Mouse (Mus musculus): ENCODE results near the gene Gse1.
A peak's percentile ranks its signal among the peaks of the same experiment; 100 is the strongest.

The Gse1 gene

DNA sequence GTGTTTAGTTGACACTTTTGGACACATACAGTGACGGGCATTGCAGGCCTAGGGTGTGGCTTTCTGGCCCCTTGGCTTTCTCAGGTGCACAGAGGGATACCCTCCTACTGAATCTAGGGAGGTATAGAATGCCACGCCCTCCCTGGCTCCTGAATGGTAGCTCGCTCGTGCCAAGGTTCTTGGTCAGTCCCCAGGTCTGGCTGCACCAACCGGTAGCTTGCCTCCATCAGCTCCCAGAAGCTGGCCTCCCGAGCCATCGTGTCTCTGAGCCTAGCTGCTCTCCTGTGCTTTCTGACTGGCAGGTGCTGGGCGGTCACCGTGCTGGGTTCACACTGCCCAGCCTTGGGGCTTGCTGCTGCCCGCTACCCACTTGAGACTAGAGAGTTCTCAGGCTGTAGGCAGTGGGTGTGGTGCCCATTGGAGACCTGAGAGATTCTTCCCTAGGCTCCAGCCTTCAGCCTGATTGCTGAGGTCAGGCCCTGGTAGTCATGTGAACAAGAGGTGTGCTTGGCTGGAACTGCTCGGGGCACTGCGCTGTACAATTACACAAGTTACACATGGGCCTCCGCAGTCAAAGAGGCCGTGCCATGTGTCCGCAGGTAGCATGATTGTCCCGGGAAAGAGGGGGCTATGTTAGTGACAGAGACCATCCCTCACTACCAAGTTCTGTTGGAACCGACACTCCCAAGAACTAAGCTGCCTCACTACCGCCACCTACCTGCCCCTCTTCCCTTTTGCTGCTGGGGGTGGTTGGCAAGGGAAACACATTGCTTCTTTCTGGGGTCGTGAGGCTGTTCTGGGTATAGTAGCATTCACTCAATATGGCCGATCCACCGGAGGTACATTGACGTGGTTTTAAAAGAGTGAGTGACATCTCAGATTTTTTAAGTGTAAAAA, 333.5 kb downstream of the Gse1 start:
- no peaks in the 10 kb centered on the region for H3K27me3 ChIP-seq (ENCODE audit: control insufficient read depth, insufficient read depth, low read length, poor library complexity, severe bottlenecking)
- DNase-seq (ENCODE audit: low read depth, low spot score): peak; percentile 39
- peaks cover 6% of the 10 kb centered on the region; the same call in 1 of the 2 replicates for H3K36me3 ChIP-seq (ENCODE audit: control insufficient read depth, insufficient read depth, low read length, poor library complexity, severe bottlenecking)

DNA sequence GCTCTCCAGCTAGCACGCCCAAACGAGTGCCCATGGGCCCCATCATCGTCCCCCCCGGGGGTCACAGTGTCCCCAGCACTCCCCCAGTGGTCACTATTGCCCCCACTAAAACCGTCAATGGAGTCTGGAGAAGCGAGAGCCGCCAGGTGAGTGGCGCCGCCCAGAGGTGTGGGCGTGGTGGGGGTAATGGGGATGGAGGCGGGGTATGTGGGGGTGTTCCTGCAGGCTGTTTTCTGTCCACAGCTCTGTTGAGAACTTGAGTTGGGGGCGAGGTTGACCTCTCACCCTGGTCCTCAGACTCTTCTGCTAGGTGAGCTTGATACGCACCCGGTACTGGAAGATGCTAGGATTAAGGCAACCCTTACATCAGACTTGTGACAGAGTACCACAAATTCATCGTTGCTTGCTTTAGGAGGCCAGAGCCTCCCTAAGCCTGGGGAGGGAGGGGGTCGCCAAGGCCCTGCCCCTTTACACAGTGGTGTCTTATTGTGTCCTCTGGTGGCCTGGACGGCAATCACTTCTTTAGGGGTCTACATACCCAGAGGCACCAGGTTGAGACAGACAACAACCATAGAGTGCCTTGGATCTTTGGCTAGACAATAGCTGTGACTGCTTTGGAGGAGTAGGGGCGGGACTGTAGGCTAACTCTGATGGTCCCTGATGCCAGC, 334.6 kb downstream of the Gse1 start:
- Histone ChIP-seq H3K36me3 (ENCODE audit: control insufficient read depth, insufficient read depth, low read length, poor library complexity, severe bottlenecking) (peaks cover 16% of the 10 kb centered on the region), H3K27me3 (ENCODE audit: control insufficient read depth, insufficient read depth, low read length, poor library complexity, severe bottlenecking) (no peaks in the 10 kb centered on the region)
- no peak for DNase-seq (ENCODE audit: low read depth, low spot score)

DNA sequence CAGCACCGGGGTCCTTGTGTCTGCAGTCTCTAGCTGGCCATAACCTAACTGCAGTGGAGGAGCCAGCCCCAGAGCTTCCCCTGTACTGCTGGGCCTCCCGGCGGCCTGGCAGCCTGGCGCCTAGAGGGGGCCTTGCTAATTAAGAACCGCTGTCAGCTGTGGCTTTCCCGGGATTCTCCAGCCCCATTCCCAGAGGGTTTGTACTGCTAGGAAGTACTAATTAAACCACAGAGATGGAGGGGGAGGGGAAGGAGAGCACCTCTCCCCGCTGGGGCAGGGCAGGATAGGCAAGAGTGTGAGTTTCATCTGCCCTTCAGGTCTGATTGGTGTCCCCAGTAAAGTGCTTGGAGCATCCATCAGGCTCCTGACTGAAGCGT, 335.1 kb downstream of the Gse1 start:
- DNase-seq (ENCODE audit: low read depth, low spot score): no peak
- Histone ChIP-seq H3K27me3 (ENCODE audit: control insufficient read depth, insufficient read depth, low read length, poor library complexity, severe bottlenecking) (no peaks in the 10 kb centered on the region), H3K36me3 (ENCODE audit: control insufficient read depth, insufficient read depth, low read length, poor library complexity, severe bottlenecking) (peaks cover 19% of the 10 kb centered on the region)

DNA sequence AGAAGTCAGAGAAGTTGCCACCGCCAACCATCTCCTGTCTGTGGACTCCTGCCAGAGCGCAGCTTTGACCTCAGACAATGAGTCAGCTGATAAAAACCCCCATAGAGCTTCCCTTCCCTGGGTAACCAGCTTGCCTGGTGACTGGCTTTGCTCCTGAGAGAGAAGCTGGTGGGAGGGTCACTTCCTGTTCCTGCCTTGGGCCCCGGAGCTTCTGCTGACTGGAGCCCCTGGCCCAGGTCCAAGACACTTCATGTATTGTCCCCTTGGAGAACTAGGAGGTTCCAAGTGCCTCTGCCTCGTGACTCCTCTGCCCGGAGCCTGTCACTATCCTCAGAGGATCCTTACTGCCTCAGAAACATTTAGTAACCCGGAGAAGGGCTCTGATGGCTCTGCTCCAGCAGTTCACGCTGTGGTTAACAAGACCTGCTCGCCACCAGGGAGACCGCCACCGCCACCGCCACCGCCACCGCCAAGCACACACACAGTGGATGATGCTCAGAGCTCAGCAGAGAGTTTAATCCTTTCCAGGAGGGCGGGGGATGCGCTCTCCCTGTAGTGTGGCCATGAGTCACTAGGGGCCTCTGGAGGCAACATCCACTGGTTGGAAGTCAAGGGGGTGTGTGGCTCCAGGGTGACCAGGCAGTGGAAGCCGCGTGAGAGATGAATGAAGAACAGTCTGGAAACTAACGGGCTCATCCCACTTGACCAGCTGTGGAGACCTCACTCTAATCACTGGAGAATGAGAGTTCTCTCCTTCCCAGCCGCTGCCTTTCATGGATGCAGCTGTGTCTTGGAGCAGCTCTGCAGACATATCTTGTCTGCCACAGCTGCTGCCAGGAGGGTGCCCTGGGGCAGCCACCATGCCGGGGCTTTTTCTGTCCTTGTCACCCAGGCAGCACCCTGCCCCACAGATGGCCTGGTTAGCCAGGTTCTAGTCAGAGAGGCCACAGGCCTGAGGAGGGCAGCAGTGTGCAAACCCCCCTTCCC, 335.9 kb downstream of the Gse1 start:
- Histone ChIP-seq H3K27me3 (ENCODE audit: control insufficient read depth, insufficient read depth, low read length, poor library complexity, severe bottlenecking) (no peaks in the 10 kb centered on the region), H3K36me3 (ENCODE audit: control insufficient read depth, insufficient read depth, low read length, poor library complexity, severe bottlenecking) (peaks cover 19% of the 10 kb centered on the region)
- DNase-seq (ENCODE audit: low read depth, low spot score): peak; percentile 62

- Histone ChIP-seq H3K27me3 (ENCODE audit: control insufficient read depth, insufficient read depth, low read length, poor library complexity, severe bottlenecking) (no peaks in the 10 kb centered on the region), H3K36me3 (ENCODE audit: control insufficient read depth, insufficient read depth, low read length, poor library complexity, severe bottlenecking) (peaks cover 19% of the 10 kb centered on the region)
- DNase-seq (ENCODE audit: low read depth, low spot score): no peak
Measured at GRCm38 (mm10) chr8:120565151-120565711, 337.0 kb downstream of the Gse1 start.

- DNase-seq (ENCODE audit: low read depth, low spot score): no peak
Measured at GRCm38 (mm10) chr8:120566681-120567080, 338.4 kb downstream of the Gse1 start.

GRCm38 (mm10) chr8:120567731-120568130, 339.5 kb downstream of the Gse1 start:
- Histone ChIP-seq H3K27me3 (ENCODE audit: control insufficient read depth, insufficient read depth, low read length, poor library complexity, severe bottlenecking) (no peaks in the 10 kb centered on the region), H3K36me3 (ENCODE audit: control insufficient read depth, insufficient read depth, low read length, poor library complexity, severe bottlenecking) (peaks cover 20% of the 10 kb centered on the region)
- DNase-seq (ENCODE audit: low read depth, low spot score): no peak

More at GRCm38 (mm10) chr8:120566681-120567080, 338.4 kb downstream of the Gse1 start:
- Histone ChIP-seq H3K27me3 (ENCODE audit: control insufficient read depth, insufficient read depth, low read length, poor library complexity, severe bottlenecking) (no peaks in the 10 kb centered on the region), H3K36me3 (ENCODE audit: control insufficient read depth, insufficient read depth, low read length, poor library complexity, severe bottlenecking) (peaks cover 20% of the 10 kb centered on the region)

GRCm38 (mm10) chr8:120568164-120568798, 340.0 kb downstream of the Gse1 start:
- no peaks in the 10 kb centered on the region for H3K27me3 ChIP-seq (ENCODE audit: control insufficient read depth, insufficient read depth, low read length, poor library complexity, severe bottlenecking)
- no peak for DNase-seq (ENCODE audit: low read depth, low spot score)
- peaks cover 20% of the 10 kb centered on the region for H3K36me3 ChIP-seq (ENCODE audit: control insufficient read depth, insufficient read depth, low read length, poor library complexity, severe bottlenecking)

GRCm38 (mm10) chr8:120569123-120569522, 340.9 kb downstream of the Gse1 start:
- H3K27me3 ChIP-seq (ENCODE audit: control insufficient read depth, insufficient read depth, low read length, poor library complexity, severe bottlenecking): no peaks in the 10 kb centered on the region
- DNase-seq (ENCODE audit: low read depth, low spot score): no peak
- H3K36me3 ChIP-seq (ENCODE audit: control insufficient read depth, insufficient read depth, low read length, poor library complexity, severe bottlenecking): peaks cover 26% of the 10 kb centered on the region

GRCm38 (mm10) chr8:120569939-120570715, 341.9 kb downstream of the Gse1 start:
- peaks cover 35% of the 10 kb centered on the region for H3K36me3 ChIP-seq (ENCODE audit: control insufficient read depth, insufficient read depth, low read length, poor library complexity, severe bottlenecking)
- DNase-seq (ENCODE audit: low read depth, low spot score): peak; percentile 78
- no peaks in the 10 kb centered on the region for H3K27me3 ChIP-seq (ENCODE audit: control insufficient read depth, insufficient read depth, low read length, poor library complexity, severe bottlenecking)

DNA sequence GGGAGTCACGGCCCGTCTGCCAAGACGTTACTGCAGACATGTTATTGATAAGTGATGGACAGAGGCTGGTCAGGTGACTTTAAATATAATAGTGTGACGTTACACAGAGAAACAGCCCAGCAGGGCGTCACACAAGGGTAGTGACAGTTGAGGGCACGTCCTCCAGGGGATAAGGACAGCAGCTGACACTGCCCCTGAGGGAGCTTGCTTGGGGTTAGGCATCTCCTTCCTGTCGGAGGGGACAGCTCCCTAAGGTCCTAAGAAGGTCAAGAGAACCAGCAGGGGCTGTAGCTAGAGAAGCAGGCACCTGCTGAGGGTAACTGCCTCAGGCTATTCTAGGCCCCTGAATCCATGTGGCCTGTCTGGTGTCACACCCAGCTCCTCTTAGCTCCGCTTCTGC, 343.3 kb downstream of the Gse1 start:
- H3K27me3 ChIP-seq (ENCODE audit: control insufficient read depth, insufficient read depth, low read length, poor library complexity, severe bottlenecking): no peaks in the 10 kb centered on the region
- H3K36me3 ChIP-seq (ENCODE audit: control insufficient read depth, insufficient read depth, low read length, poor library complexity, severe bottlenecking): peaks cover 45% of the 10 kb centered on the region
- DNase-seq (ENCODE audit: low read depth, low spot score): peak; percentile 59

DNA sequence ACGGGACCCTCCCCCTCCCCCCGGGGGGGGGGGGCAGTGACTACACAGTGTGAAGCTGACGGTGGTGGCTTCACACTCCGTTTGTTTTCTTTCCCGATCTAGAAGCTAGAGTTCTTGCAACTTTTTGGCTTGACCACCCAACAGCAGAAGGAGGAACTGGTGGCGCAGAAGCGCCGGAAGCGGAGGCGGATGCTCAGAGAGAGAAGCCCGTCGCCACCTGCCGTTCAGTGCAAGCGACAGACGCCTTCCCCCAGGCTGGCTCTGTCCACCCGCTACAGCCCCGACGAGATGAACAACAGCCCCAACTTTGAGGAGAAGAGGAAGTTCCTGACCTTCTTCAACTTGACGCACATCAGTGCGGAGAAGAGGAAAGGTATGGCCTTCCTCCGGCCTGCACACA, 344.3 kb downstream of the Gse1 start:
- DNase-seq (ENCODE audit: low read depth, low spot score): peak; percentile 87
- peaks cover 47% of the 10 kb centered on the region for H3K36me3 ChIP-seq (ENCODE audit: control insufficient read depth, insufficient read depth, low read length, poor library complexity, severe bottlenecking)
- no peaks in the 10 kb centered on the region for H3K27me3 ChIP-seq (ENCODE audit: control insufficient read depth, insufficient read depth, low read length, poor library complexity, severe bottlenecking)

- H3K36me3 ChIP-seq (ENCODE audit: control insufficient read depth, insufficient read depth, low read length, poor library complexity, severe bottlenecking): peaks cover 49% of the 10 kb centered on the region
- no peak for DNase-seq (ENCODE audit: low read depth, low spot score)
Measured at GRCm38 (mm10) chr8:120573866-120574265, 345.6 kb downstream of the Gse1 start.

More at GRCm38 (mm10) chr8:120573866-120574265, 345.6 kb downstream of the Gse1 start:
- H3K27me3 ChIP-seq (ENCODE audit: control insufficient read depth, insufficient read depth, low read length, poor library complexity, severe bottlenecking): no peaks in the 10 kb centered on the region

All from splenic B cell, adult 2 months (primary cell).